Mouse (Mus musculus): ENCODE results near the gene BC025920. TPM values are rescaled to one million over a fixed set of nuclear protein-coding genes. Genes with fewer than 3 reads are reported as not detected.
A peak's percentile ranks its signal among the peaks of the same experiment; 100 is the strongest.

Gene BC025920
- total and polyA plus RNA-seq, 3 experiments = 1.4 to 2.3 (median 1.6) TPM

- 0 out of 2 replicates have a peak, but pooled peaks have one; percentile 11 for TF ChIP-seq MEF2A (IDR thresholded peaks at IDR 0.05; ENCODE audit: borderline replicate concordance, low read depth, low read length)
- TF ChIP-seq CHD2 (IDR thresholded peaks at IDR 0.05; ENCODE audit: low read length) = no peak
- in situ Hi-C loops (cut with MboI; ENCODE audit: low pct_ligation_motif_present, low pct_unique_long_range_greater_than_20kb, low sequenced_read_pairs) (loop anchor here (10.0 kb wide), 1 partner anchor 111 kb away; the partner anchor contains the start of gene Ncln), dilution Hi-C loops (cut with MboI; ENCODE audit: extremely low pct_ligation_motif_present, extremely low pct_unique_long_range_greater_than_20kb, low sequenced_read_pairs) (no loop called here)
- H3K4me3 ChIP-seq (replicated peaks in 1 of 3; ENCODE audit: low read depth in 2 of 3, low read length in 2 of 3, poor library complexity in 1 of 3) = peak overlapping the region; percentile 42 to 68 (median 56)
- H3K9ac ChIP-seq (ENCODE audit: insufficient read depth, low read depth) = peak overlapping the region; percentile 36; the same call in 1 of the 2 replicates
- H3K79me2 ChIP-seq (replicated peaks; ENCODE audit: control insufficient read depth, extremely low read depth, insufficient read depth, poor library complexity, severe bottlenecking) = no peaks in the 10 kb centered on the region
- no peak for DNase-seq (ENCODE audit: extremely low read depth)
- peaks cover 6 to 27% of the 10 kb centered on the region in 2 experiments for H3K36me3 ChIP-seq (replicated peaks in 1 of 2; ENCODE audit: control insufficient read depth in 1 of 2, insufficient read depth in 1 of 2, low read length in 1 of 2)
- H3K4me2 ChIP-seq (ENCODE audit: insufficient read depth, low read depth, poor library complexity, severe bottlenecking) = peak overlapping the region; percentile 91
- H3K27me3 ChIP-seq (replicated peaks) = peaks cover 17% of the 10 kb centered on the region
- peak overlapping the region; percentile 55 for H3K27ac ChIP-seq (ENCODE audit: insufficient read depth, low read depth)
- peaks cover 16 to 32% of the 10 kb centered on the region in 2 experiments for H3K4me1 ChIP-seq (ENCODE audit: control insufficient read depth in 1 of 2, insufficient read depth in 2 of 2)
- H3K9me3 ChIP-seq (replicated peaks; ENCODE audit: low read length) = no peaks in the 10 kb centered on the region
Measured at GRCm38 (mm10) chr10:81605666-81605973, 450 bp upstream of the BC025920 start.

GRCm38 (mm10) chr10:81608308-81608707 lies 2.2 kb downstream of the BC025920 start:
- no peak overlapping the region for H3K4me3 ChIP-seq (replicated peaks in 1 of 3; ENCODE audit: low read depth in 2 of 3, low read length in 2 of 3, poor library complexity in 1 of 3)
- in situ Hi-C loops (cut with MboI; ENCODE audit: low pct_ligation_motif_present, low pct_unique_long_range_greater_than_20kb, low sequenced_read_pairs) = loop anchor here (10.0 kb wide), 1 partner anchor 114 kb away; the partner anchor contains the start of gene Ncln

GRCm38 (mm10) chr10:81612779-81613178 lies 6.7 kb downstream of the BC025920 start:
- no peak for DNase-seq (ENCODE audit: extremely low read depth)
- no peak overlapping the region for H3K27ac ChIP-seq (ENCODE audit: insufficient read depth, low read depth)
- no peaks in the 10 kb centered on the region for H3K9me3 ChIP-seq (replicated peaks; ENCODE audit: low read length)
- in situ Hi-C loops (cut with MboI; ENCODE audit: low pct_ligation_motif_present, low pct_unique_long_range_greater_than_20kb, low sequenced_read_pairs) = no loop called here
- peaks cover 3% of the 10 kb centered on the region for H3K27me3 ChIP-seq (replicated peaks)
- dilution Hi-C loops (cut with MboI; ENCODE audit: extremely low pct_ligation_motif_present, extremely low pct_unique_long_range_greater_than_20kb, low sequenced_read_pairs) = no loop called here
- H3K36me3 ChIP-seq (replicated peaks in 1 of 2; ENCODE audit: control insufficient read depth in 1 of 2, insufficient read depth in 1 of 2, low read length in 1 of 2) = peaks cover 6 to 23% of the 10 kb centered on the region in 2 experiments
- H3K4me3 ChIP-seq (replicated peaks in 1 of 3; ENCODE audit: low read depth in 2 of 3, low read length in 2 of 3, poor library complexity in 1 of 3) = no peak overlapping the region
- TF ChIP-seq NRF1 (IDR thresholded peaks at IDR 0.05; ENCODE audit: low read depth, low read length) (no peak), TBP (conservative IDR thresholded peaks at IDR 0.05; ENCODE audit: low read depth, low read length) (no peak)
- H3K4me2 ChIP-seq (ENCODE audit: insufficient read depth, low read depth, poor library complexity, severe bottlenecking) = no peak overlapping the region
- H3K79me2 ChIP-seq (replicated peaks; ENCODE audit: control insufficient read depth, extremely low read depth, insufficient read depth, poor library complexity, severe bottlenecking) = no peaks in the 10 kb centered on the region
- no peak overlapping the region for H3K9ac ChIP-seq (ENCODE audit: insufficient read depth, low read depth)
- H3K4me1 ChIP-seq (ENCODE audit: control insufficient read depth in 1 of 2, insufficient read depth in 2 of 2) = no peaks in the 10 kb centered on the region

More at GRCm38 (mm10) chr10:81608308-81608707, 2.2 kb downstream of the BC025920 start:
- dilution Hi-C loops (cut with MboI; ENCODE audit: extremely low pct_ligation_motif_present, extremely low pct_unique_long_range_greater_than_20kb, low sequenced_read_pairs) = no loop called here
- H3K27ac ChIP-seq (ENCODE audit: insufficient read depth, low read depth) = no peak overlapping the region
- no peak overlapping the region for H3K9ac ChIP-seq (ENCODE audit: insufficient read depth, low read depth)
- no peaks in the 10 kb centered on the region for H3K9me3 ChIP-seq (replicated peaks; ENCODE audit: low read length)
- H3K4me1 ChIP-seq (ENCODE audit: control insufficient read depth in 1 of 2, insufficient read depth in 2 of 2) = peaks cover 6 to 16% of the 10 kb centered on the region in 2 experiments
- peaks cover 6 to 27% of the 10 kb centered on the region in 2 experiments for H3K36me3 ChIP-seq (replicated peaks in 1 of 2; ENCODE audit: control insufficient read depth in 1 of 2, insufficient read depth in 1 of 2, low read length in 1 of 2)
- peak in 1 of 2 experiments; percentile 53; a peak in 2 of 4 replicates for TF ChIP-seq CTCF (conservative IDR thresholded peaks at IDR 0.05 in 1 of 2, IDR thresholded peaks at IDR 0.05 in 1 of 2; ENCODE audit: low read depth in 2 of 2, low read length in 2 of 2)
- TF ChIP-seq RAD21 (IDR thresholded peaks at IDR 0.05; ENCODE audit: low read depth, low read length) = peak; percentile 39
- no peak for TF ChIP-seq ZKSCAN1 (IDR thresholded peaks at IDR 0.05; ENCODE audit: borderline replicate concordance, low read depth, low read length)
- peaks cover 4% of the 10 kb centered on the region for H3K27me3 ChIP-seq (replicated peaks)
- no peaks in the 10 kb centered on the region for H3K79me2 ChIP-seq (replicated peaks; ENCODE audit: control insufficient read depth, extremely low read depth, insufficient read depth, poor library complexity, severe bottlenecking)
- no peak for DNase-seq (ENCODE audit: extremely low read depth)
- no peak overlapping the region for H3K4me2 ChIP-seq (ENCODE audit: insufficient read depth, low read depth, poor library complexity, severe bottlenecking)

All from CH12.LX (cell line).